Mouse (Mus musculus) urinary bladder, postnatal 14 days (tissue): Measurements from ENCODE around the gene Krt32.
A peak's percentile ranks its signal among the peaks of the same experiment; 100 is the strongest.

Experiments
- DNase-seq: peaks from one replicate; pipeline ENCODE4 v3.0.0; 2021; ENCODE audit warnings: low spot score

Krt32 gene

GRCm38 (mm10) chr11:100087861-100088260, at the start of gene Krt32:
Krt32 (minus strand) TSS chr11:100088226.
- DNase-seq: no peak

DNA sequence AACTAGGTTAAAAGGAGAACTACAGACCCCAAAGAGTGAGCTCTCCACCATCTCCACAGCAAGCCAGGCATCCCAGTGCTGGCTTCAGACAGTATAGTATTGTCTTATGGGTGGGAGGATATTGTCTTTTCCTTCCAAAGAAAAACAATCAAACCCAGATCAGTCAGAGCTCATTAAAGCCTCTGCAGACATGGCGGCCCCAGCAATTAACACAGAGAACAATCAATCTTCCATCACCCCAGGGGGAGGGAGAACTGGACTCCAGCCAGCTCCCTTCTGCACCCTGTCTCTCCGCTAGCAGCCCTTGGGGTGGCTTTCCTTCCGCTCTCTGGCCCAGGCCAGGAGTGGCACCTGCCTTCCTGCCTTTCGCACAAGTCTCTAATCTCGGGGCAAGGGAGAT, 49.7 kb upstream of the Krt32 start:
- no peak for DNase-seq

DNA sequence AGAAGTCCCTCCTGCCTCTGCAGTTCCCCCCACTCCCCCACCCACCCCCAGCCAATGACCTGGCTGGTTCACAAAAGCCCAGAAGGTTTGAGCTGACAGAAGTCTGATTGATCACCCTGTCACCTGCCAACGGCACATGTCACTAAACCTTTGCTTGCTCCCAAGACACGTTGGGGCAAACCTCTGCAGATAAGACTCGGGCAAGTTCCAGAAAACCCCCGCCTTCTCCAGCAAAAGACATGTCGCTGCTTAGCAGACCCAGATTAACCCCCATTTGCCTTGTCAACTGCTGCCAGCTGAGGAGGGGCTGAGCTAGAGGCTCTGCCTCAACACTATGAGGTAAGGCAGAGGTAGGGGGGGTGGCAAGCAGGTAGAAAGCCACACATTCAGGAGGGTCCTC, 48.5 kb upstream of the Krt32 start:
- DNase-seq: peak; percentile 72

DNA sequence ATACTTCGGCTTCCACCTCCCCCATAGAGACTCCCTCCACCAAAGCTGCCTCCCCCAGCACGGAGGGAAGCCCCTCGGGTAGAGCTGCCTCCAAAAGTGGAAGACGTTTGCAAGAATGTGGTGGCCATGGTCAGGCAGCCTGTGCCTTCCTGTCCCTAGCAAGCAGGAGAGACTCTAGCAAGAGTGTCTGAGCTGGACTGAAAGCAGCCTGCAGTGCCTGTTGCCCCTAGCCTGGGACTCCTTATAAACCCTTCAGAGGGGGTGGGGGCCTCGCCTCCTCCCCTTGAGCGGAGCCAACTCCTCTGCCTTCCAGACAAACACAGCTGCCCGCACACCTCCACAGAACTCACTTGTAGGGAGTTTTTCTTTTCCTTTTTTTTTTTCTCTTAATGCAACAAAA, 47.7 kb upstream of the Krt32 start, which contains the start of gene Krt15:
Gene Krt15 (minus strand): TSS at position 198 of the 400 bp plus-strand sequence.
- DNase-seq: peak; percentile 57

- no peak for DNase-seq
These were observed 36.9 kb upstream of the Krt32 start for GRCm38 (mm10) chr11:100124901-100125300.

GRCm38 (mm10) chr11:100121466-100121865, 33.4 kb upstream of the Krt32 start, which contains the start of gene Krt13:
Krt13 (minus strand) TSS chr11:100121566.
- DNase-seq: no peak

DNA sequence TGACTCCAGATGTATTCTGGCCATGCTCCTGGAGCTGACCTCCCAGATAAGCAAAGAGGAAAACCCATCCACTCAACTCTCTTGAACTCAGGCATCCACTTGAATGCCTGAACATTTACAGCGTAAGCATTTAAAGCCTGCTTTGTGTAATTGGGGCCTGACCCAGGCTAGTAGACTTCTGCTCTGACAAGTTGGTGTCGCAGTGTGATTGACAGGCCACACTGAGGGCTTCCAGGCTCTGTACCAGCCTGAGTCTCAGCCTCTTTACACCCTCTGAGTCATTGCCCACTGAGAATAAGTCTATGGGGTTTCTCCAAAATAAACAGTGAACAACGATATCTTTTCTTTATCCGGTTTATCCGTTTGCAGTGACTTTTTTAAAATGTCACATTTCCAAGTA, 32.3 kb upstream of the Krt32 start:
- DNase-seq: no peak

DNA sequence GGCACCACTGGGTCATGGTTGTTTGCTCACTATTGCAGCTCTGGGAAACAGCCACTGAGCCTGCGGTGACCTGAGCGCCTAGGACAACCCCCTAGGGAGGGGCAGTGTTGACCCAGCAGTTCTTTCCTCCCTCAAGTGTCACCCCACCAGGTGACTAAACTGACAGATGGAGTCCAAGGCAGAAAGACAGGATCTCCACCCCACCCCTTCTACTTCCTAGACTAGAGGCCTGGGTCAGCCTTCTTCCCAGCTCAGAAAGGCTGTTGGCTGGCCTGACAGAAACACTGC, 25.7 kb upstream of the Krt32 start:
- DNase-seq: peak; percentile 54

GRCm38 (mm10) chr11:100112935-100113741, 25.1 kb upstream of the Krt32 start:
- no peak for DNase-seq

GRCm38 (mm10) chr11:100105576-100106122, 17.6 kb upstream of the Krt32 start, which contains the start of gene Krt36:
Krt36 (minus strand) TSS chr11:100105626.
- no peak for DNase-seq

DNA sequence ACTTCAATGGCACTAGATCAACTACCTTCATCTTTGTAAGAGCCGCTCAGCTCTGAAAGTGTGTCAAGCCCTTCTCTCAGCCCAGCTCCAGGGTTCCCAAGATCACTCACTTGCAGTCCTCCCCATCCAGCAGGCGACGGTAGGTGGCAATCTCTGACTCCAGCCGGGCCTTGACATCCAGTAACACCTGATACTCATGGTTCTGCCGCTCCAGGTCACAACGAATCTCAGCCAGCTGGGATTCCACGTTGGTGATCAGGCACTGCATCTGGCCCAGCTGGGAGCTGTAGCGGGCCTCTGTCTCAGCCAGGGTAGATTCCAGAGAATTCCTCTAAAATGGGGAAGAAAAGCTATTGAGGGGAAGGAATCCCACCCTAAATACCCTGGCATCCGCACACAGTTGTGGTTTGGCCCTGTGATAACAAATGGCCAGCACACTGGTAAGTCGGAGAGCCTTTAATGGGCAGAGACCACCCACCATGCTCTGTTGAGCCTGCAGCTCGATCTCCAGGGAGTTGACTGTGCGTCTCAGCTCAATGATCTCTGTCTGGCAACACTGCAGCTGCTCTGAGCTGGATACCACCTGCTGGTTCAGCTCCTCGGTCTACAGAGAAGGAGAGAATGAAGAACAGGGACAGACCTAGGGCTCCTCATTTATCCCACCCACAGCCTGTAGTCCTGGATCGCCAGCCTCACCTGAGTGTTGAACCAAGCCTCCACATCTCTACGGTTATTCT, 14.8 kb upstream of the Krt32 start:
- no peak for DNase-seq

DNA sequence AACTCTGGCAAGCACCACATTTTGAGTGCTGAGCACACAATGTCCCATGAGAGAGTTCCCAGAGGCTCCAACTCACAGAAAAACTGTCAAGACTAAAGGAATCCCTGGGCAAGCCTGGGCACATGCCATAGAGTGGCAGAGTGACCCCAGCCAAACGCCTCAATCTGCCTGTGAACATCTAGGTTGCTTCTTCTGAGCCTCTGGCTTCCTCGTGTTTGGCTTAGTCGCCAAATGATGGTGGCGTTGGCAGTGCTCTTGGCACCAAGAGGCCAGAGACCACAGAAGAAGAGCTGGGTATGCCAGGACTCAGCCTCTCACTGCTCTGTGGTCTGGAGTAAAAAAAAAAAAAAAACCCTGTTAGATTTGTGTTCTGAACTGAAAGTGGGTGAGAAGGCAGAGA, 12.4 kb upstream of the Krt32 start:
- DNase-seq: peak; percentile 27

DNA sequence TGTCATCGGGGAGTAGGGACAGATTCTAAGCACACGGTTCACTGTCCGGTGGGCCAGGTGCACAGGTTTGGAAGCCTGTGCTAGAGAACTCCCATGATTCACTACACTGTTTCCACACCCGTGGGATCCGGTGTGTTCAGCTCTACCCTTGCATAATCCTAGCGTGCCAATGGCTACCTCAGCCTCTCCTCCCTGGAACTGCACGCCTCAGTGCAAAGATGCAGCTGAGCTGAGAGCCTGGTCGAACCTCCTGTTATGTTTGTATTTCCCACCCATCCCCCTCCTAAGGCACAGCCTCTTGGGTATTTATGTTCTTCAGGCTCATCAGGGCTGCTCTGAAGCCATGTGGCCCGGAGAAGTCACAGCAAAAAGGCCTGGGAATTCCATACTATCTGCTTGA, 9.8 kb upstream of the Krt32 start:
- DNase-seq: no peak

- no peak for DNase-seq
These were observed 8.1 kb upstream of the Krt32 start, which contains the start of gene Krt35 for GRCm38 (mm10) chr11:100096141-100096540. Krt35 (minus strand) TSS chr11:100096241.

- DNase-seq: no peak
These were observed 476 bp upstream of the Krt32 start for GRCm38 (mm10) chr11:100088378-100089025.

- no peak for DNase-seq
These were observed 14.2 kb downstream of the Krt32 start for GRCm38 (mm10) chr11:100073873-100074272.

DNA sequence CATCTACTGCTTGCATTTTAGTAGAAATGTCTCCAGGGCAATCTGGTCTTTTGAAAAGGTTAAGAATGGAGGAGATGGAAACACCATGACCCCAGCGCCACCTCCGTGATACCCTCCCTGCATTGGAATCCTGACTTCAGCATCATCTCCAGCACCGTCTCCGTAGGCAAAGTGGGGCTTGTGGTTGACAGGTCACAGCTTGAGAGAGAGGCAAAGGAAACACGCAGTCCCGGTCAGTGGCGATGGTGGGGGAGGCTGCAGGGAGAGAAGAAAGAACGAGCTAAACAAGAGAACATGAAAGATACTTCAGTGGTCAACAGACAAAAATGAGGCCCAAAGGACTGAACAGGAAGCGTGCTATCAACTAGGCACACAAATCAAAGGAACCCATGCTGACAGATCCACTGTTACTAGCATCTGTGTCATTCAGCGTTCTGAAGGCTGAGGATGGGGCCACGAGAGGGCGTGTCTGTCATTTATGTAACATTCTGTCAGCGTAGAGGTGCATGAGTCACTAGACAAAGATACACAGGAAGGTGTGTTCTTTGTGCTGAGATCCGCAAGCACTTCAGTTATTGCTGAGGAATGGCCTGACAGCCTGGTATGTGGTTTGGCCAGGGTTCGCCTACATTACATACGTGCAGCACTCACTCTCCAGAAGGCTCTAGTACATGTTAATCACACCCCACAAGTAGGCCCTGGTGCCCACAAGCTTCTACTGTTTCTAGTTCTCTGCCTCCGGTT, 20.6 kb downstream of the Krt32 start:
- peak; percentile 78 for DNase-seq

DNA sequence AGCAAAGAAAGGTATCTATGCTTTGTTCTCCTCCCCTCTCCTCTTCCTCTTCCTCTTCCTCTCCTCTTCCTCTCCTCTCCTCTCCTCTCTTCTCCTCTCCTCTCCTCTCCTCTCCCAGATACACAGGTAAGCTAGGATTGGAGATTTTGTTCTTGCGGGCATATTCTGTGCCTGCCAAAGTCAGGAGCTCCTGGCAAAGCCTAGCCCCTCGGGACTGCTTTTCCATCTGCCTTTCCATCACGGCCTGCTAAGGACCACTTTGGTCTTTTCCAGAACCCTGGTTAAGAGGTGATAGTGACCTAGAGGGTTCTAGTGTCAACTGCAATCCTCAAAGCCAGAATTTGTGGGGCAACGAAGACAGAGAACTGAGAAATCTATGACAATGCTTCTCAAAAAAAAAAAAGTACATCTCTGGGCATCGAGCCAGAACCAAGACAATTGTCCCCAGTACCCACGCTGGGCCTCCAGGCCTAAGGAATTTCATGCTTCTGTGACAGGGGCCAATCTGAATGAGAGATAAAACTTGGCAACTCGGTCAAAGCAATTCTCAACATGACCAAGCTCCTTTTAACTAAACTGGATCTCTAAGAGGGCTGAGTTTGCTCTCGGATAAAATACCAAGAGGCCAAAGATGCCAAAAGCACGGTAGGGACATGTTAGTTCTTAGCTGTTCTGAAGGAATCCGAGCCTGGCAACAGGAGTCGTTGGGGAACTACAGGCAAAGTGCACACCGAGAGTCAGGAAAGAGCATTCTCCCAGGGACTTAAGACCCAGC, 21.6 kb downstream of the Krt32 start:
- DNase-seq: peak; percentile 32

- no peak for DNase-seq
These were observed 29.2 kb downstream of the Krt32 start for GRCm38 (mm10) chr11:100058875-100059274.

- peak; percentile 23 for DNase-seq
These were observed 32.1 kb downstream of the Krt32 start for GRCm38 (mm10) chr11:100055686-100056655.
